Mouse (Mus musculus): ENCODE measurements around the gene Ctsd. TPM values are rescaled to one million over a fixed set of nuclear protein-coding genes. Genes with fewer than 3 reads are reported as not detected.
"Not testable (repeated sequence)": the region's sequence is repeated elsewhere in the genome, so short reads cannot be mapped to it uniquely, and the experiment has no call there.

The Ctsd gene
- polyA plus RNA-seq, 1 experiment from 2014 or later: 163 TPM

- DNase-seq (ENCODE audit: low spot score) (no peak), ATAC-seq (replicated peaks; ENCODE audit: insufficient number of reproducible peaks, low FRiP score, low TSS enrichment, low read depth) (no peak; the same call in 1 of the 2 replicates)
- no peak overlapping the region for H3K4me2 ChIP-seq (ENCODE audit: low read depth, low read length)
- H3K27me3 ChIP-seq (ENCODE audit: control insufficient read depth, insufficient read depth, low read length): no peaks in the 10 kb centered on the region
- H3K9ac ChIP-seq (replicated peaks; ENCODE audit: low read length): no peak overlapping the region
- WGBS: 53% methylated on average over 10 of the region's 10 CpGs
- no peaks in the 10 kb centered on the region for H3K36me3 ChIP-seq (replicated peaks; ENCODE audit: control insufficient read depth, insufficient read depth, low read depth, low read length)
- no peaks in the 10 kb centered on the region for H3K9me3 ChIP-seq (replicated peaks; ENCODE audit: control insufficient read depth, low read length)
- no peak overlapping the region for H3K27ac ChIP-seq (replicated peaks; ENCODE audit: low read depth, low read length)
- H3K4me1 ChIP-seq (ENCODE audit: control insufficient read depth, insufficient read depth, low read length): no peaks in the 10 kb centered on the region
- H3K4me3 ChIP-seq (ENCODE audit: low read depth, low read length): no peak overlapping the region
These were observed 47.4 kb downstream of the Ctsd start for GRCm38 (mm10) chr7:142340269-142340970.

GRCm38 (mm10) chr7:142335151-142335550, 52.7 kb downstream of the Ctsd start:
- DNase-seq (ENCODE audit: low spot score): no peak
- no peak for ATAC-seq (replicated peaks; ENCODE audit: insufficient number of reproducible peaks, low FRiP score, low TSS enrichment, low read depth)
- Histone ChIP-seq H3K27ac (replicated peaks; ENCODE audit: low read depth, low read length) (no peak overlapping the region), H3K4me1 (ENCODE audit: control insufficient read depth, insufficient read depth, low read length) (no peaks in the 10 kb centered on the region; the same call in 1 of the 2 replicates), H3K9ac (replicated peaks; ENCODE audit: low read length) (no peak overlapping the region; the same call in none of the 2 replicates), H3K4me2 (ENCODE audit: low read depth, low read length) (no peak overlapping the region), H3K4me3 (ENCODE audit: low read depth, low read length) (no peak overlapping the region), H3K9me3 (replicated peaks; ENCODE audit: control insufficient read depth, low read length) (no peaks in the 10 kb centered on the region), H3K27me3 (ENCODE audit: control insufficient read depth, insufficient read depth, low read length) (no peaks in the 10 kb centered on the region), H3K36me3 (replicated peaks; ENCODE audit: control insufficient read depth, insufficient read depth, low read depth, low read length) (no peaks in the 10 kb centered on the region)
- 83% methylated on average over 8 of the region's 8 CpGs for WGBS

GRCm38 (mm10) chr7:142334246-142334645, 53.6 kb downstream of the Ctsd start:
- Histone ChIP-seq H3K27me3 (ENCODE audit: control insufficient read depth, insufficient read depth, low read length) (no peaks in the 10 kb centered on the region), H3K9ac (replicated peaks; ENCODE audit: low read length) (peak overlapping the region; percentile 22; the same call in 1 of the 2 replicates), H3K36me3 (replicated peaks; ENCODE audit: control insufficient read depth, insufficient read depth, low read depth, low read length) (no peaks in the 10 kb centered on the region), H3K4me1 (ENCODE audit: control insufficient read depth, insufficient read depth, low read length) (no peaks in the 10 kb centered on the region; the same call in 1 of the 2 replicates), H3K4me3 (ENCODE audit: low read depth, low read length) (no peak overlapping the region), H3K4me2 (ENCODE audit: low read depth, low read length) (no peak overlapping the region), H3K9me3 (replicated peaks; ENCODE audit: control insufficient read depth, low read length) (no peaks in the 10 kb centered on the region), H3K27ac (replicated peaks; ENCODE audit: low read depth, low read length) (no peak overlapping the region)
- DNase-seq (ENCODE audit: low spot score) (peak; percentile 97), ATAC-seq (replicated peaks; ENCODE audit: insufficient number of reproducible peaks, low FRiP score, low TSS enrichment, low read depth) (peak; percentile 70)
- WGBS: 4% methylated on average over 3 of the region's 3 CpGs

- not testable (repeated sequence) for DNase-seq (ENCODE audit: low spot score); H3K4me3 ChIP-seq (ENCODE audit: low read depth, low read length); H3K4me2 ChIP-seq (ENCODE audit: low read depth, low read length); H3K27me3 ChIP-seq (ENCODE audit: control insufficient read depth, insufficient read depth, low read length); H3K36me3 ChIP-seq (replicated peaks; ENCODE audit: control insufficient read depth, insufficient read depth, low read depth, low read length); H3K4me1 ChIP-seq (ENCODE audit: control insufficient read depth, insufficient read depth, low read length); H3K9me3 ChIP-seq (replicated peaks; ENCODE audit: control insufficient read depth, low read length); H3K9ac ChIP-seq (replicated peaks; ENCODE audit: low read length)
- ATAC-seq (replicated peaks; ENCODE audit: insufficient number of reproducible peaks, low FRiP score, low TSS enrichment, low read depth): 0 out of 2 replicates have a peak, but pooled peaks have one; percentile 21
- WGBS: 31% methylated on average over 2 of the region's 9 CpGs
- 0 out of 2 replicates have a peak overlapping the region, but pooled peaks have one; percentile 56 for H3K27ac ChIP-seq (replicated peaks; ENCODE audit: low read depth, low read length)
These were observed 55.1 kb downstream of the Ctsd start for GRCm38 (mm10) chr7:142332741-142333140.

GRCm38 (mm10) chr7:142331281-142331680, 56.6 kb downstream of the Ctsd start:
- no peaks in the 10 kb centered on the region for H3K9me3 ChIP-seq (replicated peaks; ENCODE audit: control insufficient read depth, low read length)
- no peaks in the 10 kb centered on the region for H3K36me3 ChIP-seq (replicated peaks; ENCODE audit: control insufficient read depth, insufficient read depth, low read depth, low read length)
- no peaks in the 10 kb centered on the region; the same call in 1 of the 2 replicates for H3K4me1 ChIP-seq (ENCODE audit: control insufficient read depth, insufficient read depth, low read length)
- ATAC-seq (replicated peaks; ENCODE audit: insufficient number of reproducible peaks, low FRiP score, low TSS enrichment, low read depth) (no peak), DNase-seq (ENCODE audit: low spot score) (no peak)
- no peaks in the 10 kb centered on the region for H3K27me3 ChIP-seq (ENCODE audit: control insufficient read depth, insufficient read depth, low read length)
- 85% methylated on average over 4 of the region's 4 CpGs for WGBS
- H3K27ac ChIP-seq (replicated peaks; ENCODE audit: low read depth, low read length): no peak overlapping the region
- no peak overlapping the region for H3K4me3 ChIP-seq (ENCODE audit: low read depth, low read length)
- no peak overlapping the region for H3K4me2 ChIP-seq (ENCODE audit: low read depth, low read length)
- no peak overlapping the region for H3K9ac ChIP-seq (replicated peaks; ENCODE audit: low read length)

- ATAC-seq (replicated peaks; ENCODE audit: insufficient number of reproducible peaks, low FRiP score, low TSS enrichment, low read depth): no peak
- Histone ChIP-seq H3K27ac (replicated peaks; ENCODE audit: low read depth, low read length) (no peak overlapping the region), H3K9me3 (replicated peaks; ENCODE audit: control insufficient read depth, low read length) (no peaks in the 10 kb centered on the region), H3K4me1 (ENCODE audit: control insufficient read depth, insufficient read depth, low read length) (no peaks in the 10 kb centered on the region; the same call in 1 of the 2 replicates), H3K4me2 (ENCODE audit: low read depth, low read length) (no peak overlapping the region), H3K9ac (replicated peaks; ENCODE audit: low read length) (no peak overlapping the region), H3K4me3 (ENCODE audit: low read depth, low read length) (no peak overlapping the region), H3K27me3 (ENCODE audit: control insufficient read depth, insufficient read depth, low read length) (no peaks in the 10 kb centered on the region), H3K36me3 (replicated peaks; ENCODE audit: control insufficient read depth, insufficient read depth, low read depth, low read length) (no peaks in the 10 kb centered on the region)
- WGBS: 57% methylated on average over 9 of the region's 9 CpGs
- no peak for DNase-seq (ENCODE audit: low spot score)
These were observed 57.5 kb downstream of the Ctsd start for GRCm38 (mm10) chr7:142330271-142330724.

- WGBS: 56% methylated on average over 3 of the region's 3 CpGs
- Histone ChIP-seq H3K27ac (replicated peaks; ENCODE audit: low read depth, low read length) (no peak overlapping the region), H3K4me2 (ENCODE audit: low read depth, low read length) (no peak overlapping the region), H3K4me3 (ENCODE audit: low read depth, low read length) (no peak overlapping the region), H3K27me3 (ENCODE audit: control insufficient read depth, insufficient read depth, low read length) (no peaks in the 10 kb centered on the region), H3K36me3 (replicated peaks; ENCODE audit: control insufficient read depth, insufficient read depth, low read depth, low read length) (no peaks in the 10 kb centered on the region), H3K4me1 (ENCODE audit: control insufficient read depth, insufficient read depth, low read length) (no peaks in the 10 kb centered on the region; the same call in 1 of the 2 replicates), H3K9ac (replicated peaks; ENCODE audit: low read length) (no peak overlapping the region), H3K9me3 (replicated peaks; ENCODE audit: control insufficient read depth, low read length) (no peaks in the 10 kb centered on the region)
- DNase-seq (ENCODE audit: low spot score) (no peak), ATAC-seq (replicated peaks; ENCODE audit: insufficient number of reproducible peaks, low FRiP score, low TSS enrichment, low read depth) (no peak)
These were observed 59.3 kb downstream of the Ctsd start for GRCm38 (mm10) chr7:142328507-142328906.

- no peak for ATAC-seq (replicated peaks; ENCODE audit: insufficient number of reproducible peaks, low FRiP score, low TSS enrichment, low read depth)
- H3K27me3 ChIP-seq (ENCODE audit: control insufficient read depth, insufficient read depth, low read length): no peaks in the 10 kb centered on the region
These were observed 61.0 kb downstream of the Ctsd start for GRCm38 (mm10) chr7:142326714-142327445.

More at GRCm38 (mm10) chr7:142326714-142327445, 61.0 kb downstream of the Ctsd start:
- Histone ChIP-seq H3K4me3 (ENCODE audit: low read depth, low read length) (no peak overlapping the region), H3K9me3 (replicated peaks; ENCODE audit: control insufficient read depth, low read length) (no peaks in the 10 kb centered on the region), H3K4me2 (ENCODE audit: low read depth, low read length) (no peak overlapping the region), H3K36me3 (replicated peaks; ENCODE audit: control insufficient read depth, insufficient read depth, low read depth, low read length) (no peaks in the 10 kb centered on the region), H3K9ac (replicated peaks; ENCODE audit: low read length) (no peak overlapping the region), H3K27ac (replicated peaks; ENCODE audit: low read depth, low read length) (no peak overlapping the region), H3K4me1 (ENCODE audit: control insufficient read depth, insufficient read depth, low read length) (no peaks in the 10 kb centered on the region)
- WGBS: 59% methylated on average over 9 of the region's 9 CpGs
- DNase-seq (ENCODE audit: low spot score): no peak

All from embryonic facial prominence, embryonic 11.5 days (tissue).